Mouse (Mus musculus) midbrain, postnatal 0 days (tissue): Measurements from ENCODE around the gene Cfl2. TPM values are rescaled to one million over a fixed set of nuclear protein-coding genes. Genes with fewer than 3 reads are reported as not detected.

Source experiments
- ATAC-seq: fragments of 200-750 bp; cut with Nextera tagmentation; 2 replicates; pipeline ENCODE4 v1.8.0; 2017; ENCODE audit warnings: moderate number of reproducible peaks, mild to moderate bottlenecking, moderate TSS enrichment, moderate library complexity; ENCODE audit not compliant: low FRiP score
- DNase-seq: peaks from one replicate; pipeline ENCODE4 v3.0.0-alpha.2; 2015; ENCODE audit warnings: low spot score
- H3K27ac ChIP-seq: fragments of 300-500 bp; sonication (generic); 2 replicates; pipeline ENCODE4 v1.5.1; 2014; ENCODE audit warnings: low read depth, mild to moderate bottlenecking, low read length, mixed read lengths
- H3K27me3 ChIP-seq: fragments of 300-500 bp; sonication (generic); 2 replicates; pipeline ENCODE4 v1.6.1; 2014; ENCODE audit warnings: low read length, control low read depth, mixed read lengths; ENCODE audit not compliant: insufficient read depth
- H3K36me3 ChIP-seq: fragments of 300-500 bp; sonication (generic); 2 replicates; pipeline ENCODE4 v1.6.1; 2014; ENCODE audit warnings: low read length, control low read depth, mixed read lengths; ENCODE audit not compliant: insufficient read depth
- H3K4me1 ChIP-seq: fragments of 300-500 bp; sonication (generic); 2 replicates; pipeline ENCODE4 v1.6.1; 2014; ENCODE audit warnings: mild to moderate bottlenecking, control low read depth, antibody characterized with exemption, low read length, mixed read lengths; ENCODE audit not compliant: insufficient read depth
- H3K4me2 ChIP-seq: fragments of 300-500 bp; sonication (generic); 2 replicates; pipeline ENCODE4 v1.6.1; 2014; ENCODE audit warnings: low read depth, mild to moderate bottlenecking, low read length, mixed read lengths; ENCODE audit not compliant: poor library complexity, severe bottlenecking
- H3K4me3 ChIP-seq: fragments of 300-500 bp; sonication (generic); 2 replicates; pipeline ENCODE4 v1.5.1; 2014; ENCODE audit warnings: low read depth, mild to moderate bottlenecking, low read length, moderate library complexity
- H3K9ac ChIP-seq: fragments of 300-500 bp; sonication (generic); replicated peaks from 2 replicates; pipeline ENCODE4 v1.6.1; 2014; ENCODE audit warnings: mild to moderate bottlenecking, low read length, moderate library complexity, mixed read lengths; ENCODE audit not compliant: poor library complexity, severe bottlenecking
- H3K9me3 ChIP-seq: fragments of 300-500 bp; sonication (generic); 2 replicates; pipeline ENCODE4 v1.6.1; 2016; ENCODE audit warnings: low read length, control low read depth
- CTCF ChIP-seq: IDR thresholded peaks from 2 replicates; pipeline ENCODE4 v1.5.1; 2016; ENCODE audit warnings: antibody characterized with exemption, mild to moderate bottlenecking
- WGBS: fragments of 180-500 bp; shearing (Covaris S2); extraction: QIAGEN DNeasy Blood & Tissue Kit; methylation state at CpG from one replicate; pipeline ENCODE4 v1.1.7; 2014; 5-methylcytosine and 5-hydroxymethylcytosine counted together
- polyA plus RNA-seq: library from polyadenylated mRNA; unstranded; fragments of >200 nt; fragmentation: Nextera tagmentation; extraction: Ambion mirVana; gene quantifications from 2 replicates; pipeline ENCODE4 v1.2.1, GENCODE M21; 2015
- total RNA-seq: library from RNA; depleted of rRNA; stranded (reverse); fragments of >200 nt; gene quantifications from 2 replicates; pipeline ENCODE4 v1.2.3, GENCODE M21; 2014; rRNA removed

The Cfl2 gene
- total and polyA plus RNA-seq, 2 experiments from 2014 or later = 212 to 249 TPM

GRCm38 (mm10) chr12:54825202-54825601 lies 37.5 kb downstream of the Cfl2 start:
- no peak for DNase-seq
- Histone ChIP-seq H3K27ac (no peak overlapping the region), H3K27me3 (no peaks in the 10 kb centered on the region), H3K4me2 (no peak overlapping the region), H3K4me3 (no peak overlapping the region), H3K4me1 (no peaks in the 10 kb centered on the region), H3K9ac (no peak overlapping the region), H3K9me3 (no peaks in the 10 kb centered on the region), H3K36me3 (no peaks in the 10 kb centered on the region)
- ATAC-seq = no peak
- TF ChIP-seq CTCF = peak; percentile 26
- 95% methylated on average over 3 of the region's 3 CpGs for WGBS

GRCm38 (mm10) chr12:54822836-54823426 lies 39.7 kb downstream of the Cfl2 start:
- Histone ChIP-seq H3K9ac (no peak overlapping the region), H3K4me3 (no peak overlapping the region), H3K36me3 (no peaks in the 10 kb centered on the region), H3K9me3 (no peaks in the 10 kb centered on the region), H3K27me3 (no peaks in the 10 kb centered on the region), H3K4me1 (no peaks in the 10 kb centered on the region), H3K27ac (no peak overlapping the region), H3K4me2 (no peak overlapping the region)
- DNase-seq (peak; percentile 35), ATAC-seq (no peak)
- WGBS = 15% methylated on average over 4 of the region's 4 CpGs
- no peak for TF ChIP-seq CTCF

- WGBS = 32% methylated on average over 2 of the region's 2 CpGs
- no peak for DNase-seq
- no peaks in the 10 kb centered on the region for H3K9me3 ChIP-seq
These were observed 42.0 kb downstream of the Cfl2 start for GRCm38 (mm10) chr12:54820684-54821161.

GRCm38 (mm10) chr12:54819181-54819935 lies 43.3 kb downstream of the Cfl2 start:
- no peak for DNase-seq
- no peak overlapping the region for H3K4me3 ChIP-seq
- H3K27ac ChIP-seq = no peak overlapping the region
- TF ChIP-seq CTCF = no peak
- H3K27me3 ChIP-seq = no peaks in the 10 kb centered on the region
- H3K36me3 ChIP-seq = no peaks in the 10 kb centered on the region
- no peak overlapping the region for H3K4me2 ChIP-seq
- 70% methylated on average over 6 of the region's 6 CpGs for WGBS
- no peaks in the 10 kb centered on the region for H3K4me1 ChIP-seq
- no peak overlapping the region for H3K9ac ChIP-seq
- no peaks in the 10 kb centered on the region for H3K9me3 ChIP-seq
- no peak for ATAC-seq

More at GRCm38 (mm10) chr12:54820684-54821161, 42.0 kb downstream of the Cfl2 start:
- ATAC-seq = no peak
- no peak overlapping the region for H3K4me3 ChIP-seq
- H3K9ac ChIP-seq = no peak overlapping the region
- no peaks in the 10 kb centered on the region for H3K36me3 ChIP-seq
- no peaks in the 10 kb centered on the region for H3K27me3 ChIP-seq
- H3K4me1 ChIP-seq = no peaks in the 10 kb centered on the region
- TF ChIP-seq CTCF = no peak
- H3K4me2 ChIP-seq = no peak overlapping the region
- H3K27ac ChIP-seq = no peak overlapping the region

- Histone ChIP-seq H3K4me1 (no peaks in the 10 kb centered on the region), H3K27ac (no peak overlapping the region), H3K36me3 (no peaks in the 10 kb centered on the region), H3K9me3 (no peaks in the 10 kb centered on the region), H3K27me3 (no peaks in the 10 kb centered on the region), H3K9ac (no peak overlapping the region), H3K4me2 (no peak overlapping the region), H3K4me3 (no peak overlapping the region)
- no peak for TF ChIP-seq CTCF
- ATAC-seq = no peak
- no peak for DNase-seq
- WGBS = 84% methylated on average over 2 of the region's 2 CpGs
These were observed 52.5 kb downstream of the Cfl2 start for GRCm38 (mm10) chr12:54810142-54810541.

Other genes with a start within 250 kb of the Cfl2 start
- gene Sptssa, start 206.3 kb downstream of the Cfl2 start, total RNA-seq = 63.0 and 79.1 TPM in 2 replicates
- gene Sptssa, start 206.3 kb downstream of the Cfl2 start, polyA plus RNA-seq = 200 and 206 TPM in 2 replicates
- 24.3 and 32.9 TPM in 2 replicates for gene Eapp, start 167.0 kb downstream of the Cfl2 start, total RNA-seq
- gene Eapp, start 167.0 kb downstream of the Cfl2 start, polyA plus RNA-seq = 89.8 and 104 TPM in 2 replicates
- 76.8 and 112 TPM in 2 replicates for gene Snx6, start 67.2 kb downstream of the Cfl2 start, total RNA-seq
- 124 and 141 TPM in 2 replicates for gene Snx6, start 67.2 kb downstream of the Cfl2 start, polyA plus RNA-seq
- gene Gm20403, start 123.7 kb upstream of the Cfl2 start, total RNA-seq = not detected in 2 replicates
- gene Gm20403, start 123.7 kb upstream of the Cfl2 start, polyA plus RNA-seq = not detected in 2 replicates
- 2.1 and 4.4 TPM in 2 replicates for gene Baz1a, start 151.5 kb upstream of the Cfl2 start, total RNA-seq
- gene Baz1a, start 151.5 kb upstream of the Cfl2 start, polyA plus RNA-seq = 2.0 and 2.6 TPM in 2 replicates
- gene 2700097O09Rik, start 217.2 kb upstream of the Cfl2 start, total RNA-seq = 10.9 and 12.4 TPM in 2 replicates
- gene 2700097O09Rik, start 217.2 kb upstream of the Cfl2 start, polyA plus RNA-seq = 16.6 and 18.5 TPM in 2 replicates
- 65.2 and 77.6 TPM in 2 replicates for gene Srp54a, start 217.4 kb upstream of the Cfl2 start, total RNA-seq
- 198 and 202 TPM in 2 replicates for gene Srp54a, start 217.4 kb upstream of the Cfl2 start, polyA plus RNA-seq